Mouse (Mus musculus): Measurements from ENCODE around the gene Srd5a3.

DNA sequence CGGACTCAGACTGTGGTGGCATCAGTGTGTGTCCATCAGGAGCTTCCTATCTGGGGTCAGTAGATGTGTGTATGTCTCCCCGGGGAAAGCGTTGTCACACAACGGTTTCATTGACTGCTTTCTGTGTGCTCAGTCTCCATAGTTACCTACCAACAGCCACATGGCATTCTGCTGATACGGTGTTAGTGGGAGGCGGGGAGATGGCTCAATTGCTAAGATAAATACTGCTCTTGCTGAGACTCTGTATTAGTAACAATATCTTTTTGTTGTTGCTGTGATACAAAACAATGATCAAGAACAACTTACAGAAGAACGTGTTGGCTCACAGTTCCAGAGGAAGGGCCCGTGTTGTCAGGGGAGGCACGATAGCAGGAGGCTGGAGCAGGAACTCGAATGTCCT lies 1.6 kb upstream of the Srd5a3 start:
- no peak for TF ChIP-seq CTCF (IDR thresholded peaks at IDR 0.05; ENCODE audit: borderline replicate concordance, control insufficient read depth, extremely low read depth, insufficient read depth, low read length, poor library complexity)
- TF ChIP-seq POLR2A (IDR thresholded peaks at IDR 0.05; ENCODE audit: control insufficient read depth, extremely low read depth, insufficient read depth, low read length, poor library complexity) = no peak

All from thymus, adult 2 months (tissue).